Mouse (Mus musculus) forebrain, embryonic 14.5 days (tissue): Measurements from ENCODE around the gene Bcr. TPM values are rescaled to one million over a fixed set of nuclear protein-coding genes. Genes with fewer than 3 reads are reported as not detected.

Experiments used
- ATAC-seq: fragments of 200-750 bp; cut with Nextera tagmentation; 2 replicates; pipeline ENCODE4 v1.8.0; 2017; ENCODE audit warnings: mild to moderate bottlenecking, moderate library complexity
- DNase-seq: peaks from one replicate; pipeline ENCODE4 v3.0.0-alpha.2; 2015; ENCODE audit warnings: low spot score
- H3K27ac ChIP-seq: fragments of 300-500 bp; sonication (generic); 2 replicates; pipeline ENCODE4 v1.5.1; 2014; ENCODE audit warnings: low read depth, mild to moderate bottlenecking, control low read depth, low read length, moderate library complexity
- H3K27me3 ChIP-seq: fragments of 300-500 bp; sonication (generic); replicated peaks from 2 replicates; pipeline ENCODE4 v1.6.1; 2014; ENCODE audit warnings: low read length, control low read depth, mixed read lengths; ENCODE audit not compliant: control insufficient read depth, insufficient read depth
- H3K36me3 ChIP-seq: fragments of 300-500 bp; sonication (generic); 2 replicates; pipeline ENCODE4 v1.6.1; 2014; ENCODE audit warnings: low read length, control low read depth; ENCODE audit not compliant: control insufficient read depth, insufficient read depth
- H3K4me1 ChIP-seq: fragments of 300-500 bp; sonication (generic); 2 replicates; pipeline ENCODE4 v1.6.1; 2014; ENCODE audit warnings: antibody characterized with exemption, low read length, control low read depth; ENCODE audit not compliant: control insufficient read depth, insufficient read depth
- H3K4me2 ChIP-seq: fragments of 300-500 bp; sonication (generic); 2 replicates; pipeline ENCODE4 v1.6.1; 2014; ENCODE audit warnings: mild to moderate bottlenecking, control low read depth, low read length
- H3K4me3 ChIP-seq: fragments of 300-500 bp; sonication (generic); 2 replicates; pipeline ENCODE4 v1.5.1; 2014; ENCODE audit warnings: low read depth, low read length, control low read depth
- H3K9ac ChIP-seq: fragments of 300-500 bp; sonication (generic); 2 replicates; pipeline ENCODE4 v1.6.1; 2014; ENCODE audit warnings: mild to moderate bottlenecking, low read length, control low read depth, moderate library complexity
- H3K9me3 ChIP-seq: fragments of 300-500 bp; sonication (generic); replicated peaks from 2 replicates; pipeline ENCODE4 v1.6.1; 2016; ENCODE audit warnings: low read length, control low read depth, mixed read lengths; ENCODE audit not compliant: control insufficient read depth
- WGBS: fragments of 180-500 bp; shearing (Covaris S2); extraction: QIAGEN DNeasy Blood & Tissue Kit; methylation state at CpG from one replicate; pipeline ENCODE4 v1.1.7; 2014; 5-methylcytosine and 5-hydroxymethylcytosine counted together
- polyA plus RNA-seq: library from polyadenylated mRNA; unstranded; fragments of >200 nt; fragmentation: Nextera tagmentation; extraction: Ambion mirVana; gene quantifications from 2 replicates; pipeline ENCODE4 v1.2.1, GENCODE M21; 2014

Gene Bcr
- polyA plus RNA-seq, 1 experiment from 2014 or later = 12.6 TPM

- Histone ChIP-seq H3K27me3 (no peaks in the 10 kb centered on the region), H3K27ac (no peak overlapping the region), H3K4me3 (no peak overlapping the region), H3K9ac (no peak overlapping the region), H3K4me2 (no peak overlapping the region), H3K4me1 (no peaks in the 10 kb centered on the region), H3K9me3 (no peaks in the 10 kb centered on the region), H3K36me3 (peaks cover 87% of the 10 kb centered on the region)
- DNase-seq = no peak
- no peak for ATAC-seq
- WGBS = 82% methylated on average over 10 of the region's 10 CpGs
These were observed 99.9 kb downstream of the Bcr start for GRCm38 (mm10) chr10:75160171-75160900.

- Histone ChIP-seq H3K9ac (no peak overlapping the region), H3K4me1 (no peaks in the 10 kb centered on the region), H3K36me3 (peaks cover 81% of the 10 kb centered on the region), H3K27ac (no peak overlapping the region), H3K9me3 (no peaks in the 10 kb centered on the region), H3K27me3 (no peaks in the 10 kb centered on the region), H3K4me3 (no peak overlapping the region), H3K4me2 (no peak overlapping the region)
- no peak for ATAC-seq
- WGBS = 83% methylated on average over 10 of the region's 10 CpGs
- no peak for DNase-seq
These were observed 105.6 kb downstream of the Bcr start for GRCm38 (mm10) chr10:75165825-75166481.

GRCm38 (mm10) chr10:75166601-75167000 is 106.2 kb downstream of the Bcr start:
- Histone ChIP-seq H3K4me3 (no peak overlapping the region), H3K9ac (no peak overlapping the region), H3K4me2 (no peak overlapping the region), H3K27ac (no peak overlapping the region), H3K4me1 (no peaks in the 10 kb centered on the region), H3K9me3 (no peaks in the 10 kb centered on the region), H3K27me3 (no peaks in the 10 kb centered on the region), H3K36me3 (peaks cover 83% of the 10 kb centered on the region)
- DNase-seq (no peak), ATAC-seq (no peak)
- 98% methylated on average over 4 of the region's 4 CpGs for WGBS

- no peak overlapping the region for H3K4me2 ChIP-seq
- no peak for ATAC-seq
- no peak for DNase-seq
- H3K27me3 ChIP-seq = no peaks in the 10 kb centered on the region
- no peaks in the 10 kb centered on the region for H3K9me3 ChIP-seq
- no peaks in the 10 kb centered on the region for H3K4me1 ChIP-seq
- no peak overlapping the region for H3K9ac ChIP-seq
- 88% methylated on average over 12 of the region's 12 CpGs for WGBS
- no peak overlapping the region for H3K27ac ChIP-seq
- peaks cover 77% of the 10 kb centered on the region for H3K36me3 ChIP-seq
- no peak overlapping the region for H3K4me3 ChIP-seq
These were observed 109.9 kb downstream of the Bcr start for GRCm38 (mm10) chr10:75170207-75170850.

GRCm38 (mm10) chr10:75173056-75173455 is 112.7 kb downstream of the Bcr start:
- peaks cover 83% of the 10 kb centered on the region for H3K36me3 ChIP-seq
- no peaks in the 10 kb centered on the region for H3K9me3 ChIP-seq
- WGBS = 80% methylated on average over 8 of the region's 8 CpGs
- H3K27ac ChIP-seq = no peak overlapping the region
- H3K4me2 ChIP-seq = no peak overlapping the region
- H3K4me3 ChIP-seq = no peak overlapping the region
- no peaks in the 10 kb centered on the region for H3K4me1 ChIP-seq
- ATAC-seq = no peak
- no peaks in the 10 kb centered on the region for H3K27me3 ChIP-seq
- DNase-seq = no peak
- H3K9ac ChIP-seq = no peak overlapping the region

- Histone ChIP-seq H3K4me2 (no peak overlapping the region), H3K4me3 (no peak overlapping the region), H3K4me1 (no peaks in the 10 kb centered on the region), H3K27me3 (no peaks in the 10 kb centered on the region), H3K9ac (no peak overlapping the region), H3K9me3 (no peaks in the 10 kb centered on the region), H3K27ac (no peak overlapping the region), H3K36me3 (peaks cover 83% of the 10 kb centered on the region)
- WGBS = 92% methylated on average over 12 of the region's 12 CpGs
- no peak for DNase-seq
- no peak for ATAC-seq
These were observed 113.3 kb downstream of the Bcr start for GRCm38 (mm10) chr10:75173712-75174111.

GRCm38 (mm10) chr10:75176494-75176893 is 116.1 kb downstream of the Bcr start:
- H3K9ac ChIP-seq = no peak overlapping the region
- no peaks in the 10 kb centered on the region for H3K27me3 ChIP-seq
- H3K27ac ChIP-seq = no peak overlapping the region
- no peaks in the 10 kb centered on the region for H3K9me3 ChIP-seq
- DNase-seq = no peak
- H3K4me2 ChIP-seq = no peak overlapping the region
- H3K4me1 ChIP-seq = no peaks in the 10 kb centered on the region
- WGBS = 88% methylated on average over 8 of the region's 8 CpGs
- H3K4me3 ChIP-seq = no peak overlapping the region
- H3K36me3 ChIP-seq = peaks cover 84% of the 10 kb centered on the region
- ATAC-seq = no peak

GRCm38 (mm10) chr10:75178911-75179310 is 118.5 kb downstream of the Bcr start:
- WGBS = 90% methylated on average over 5 of the region's 5 CpGs
- no peaks in the 10 kb centered on the region for H3K4me1 ChIP-seq
- H3K27me3 ChIP-seq = no peaks in the 10 kb centered on the region
- DNase-seq = no peak
- ATAC-seq = no peak
- no peak overlapping the region for H3K27ac ChIP-seq
- no peak overlapping the region for H3K4me2 ChIP-seq
- H3K9ac ChIP-seq = no peak overlapping the region
- H3K9me3 ChIP-seq = no peaks in the 10 kb centered on the region
- H3K4me3 ChIP-seq = no peak overlapping the region
- peaks cover 88% of the 10 kb centered on the region for H3K36me3 ChIP-seq
